Mouse (Mus musculus) T-cell, adult 66 days (primary cell): ENCODE data around the gene Olfr963. TPM values are rescaled to one million over a fixed set of nuclear protein-coding genes. Genes with fewer than 3 reads are reported as not detected.

Experiments used
- total RNA-seq, 2 experiments: library from RNA; stranded (reverse); gene quantifications; 3 replicates in 1 of 2; 4 replicates in 1 of 2; pipeline ENCODE4 v1.2.4; 2023

The Olfr963 gene
- total RNA-seq: not detected

DNA sequence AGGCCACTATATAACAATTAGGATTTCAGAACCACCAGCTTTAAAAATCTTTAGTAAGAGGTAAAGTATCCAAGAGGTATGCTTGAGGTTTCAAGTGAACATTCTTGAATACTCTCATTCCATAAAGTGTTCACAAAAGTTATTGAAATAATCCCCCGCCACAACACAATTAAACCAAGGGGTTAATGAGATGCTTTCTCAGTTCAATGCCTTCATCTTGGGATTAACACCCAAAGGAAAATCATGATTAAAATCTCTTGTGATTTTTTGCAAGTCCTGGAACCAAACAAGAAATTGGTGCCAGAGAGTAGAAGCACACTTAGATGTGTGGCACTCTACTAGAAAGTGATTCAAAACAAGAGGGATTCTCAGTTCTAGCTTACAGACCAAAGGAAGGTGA is at the start of gene Olfr963:
TSS of gene Olfr963 (plus strand) at position 301 of the 400 bp plus-strand sequence.

DNA sequence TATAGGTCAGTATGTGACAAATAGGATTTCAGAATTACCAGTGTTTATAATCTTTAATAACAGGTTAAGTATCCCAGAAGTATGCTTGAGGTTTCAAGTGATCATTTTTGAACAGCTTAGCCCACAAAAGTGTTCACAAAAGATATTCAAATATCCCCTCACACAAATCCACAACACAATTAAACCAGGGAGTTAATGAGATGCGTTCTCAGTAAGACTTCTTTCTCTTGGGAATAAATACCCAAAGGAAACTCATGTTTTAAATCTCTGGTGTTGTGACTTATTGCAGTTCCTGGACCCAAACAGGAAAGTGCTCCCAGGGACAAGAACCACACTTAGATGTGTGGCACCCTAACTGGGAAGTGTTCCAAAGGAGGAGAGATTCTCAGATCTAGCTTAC is 45.9 kb upstream of the Olfr963 start, which contains the start of gene Olfr960:
TSS of gene Olfr960 (plus strand) at position 301 of the 400 bp plus-strand sequence.

DNA sequence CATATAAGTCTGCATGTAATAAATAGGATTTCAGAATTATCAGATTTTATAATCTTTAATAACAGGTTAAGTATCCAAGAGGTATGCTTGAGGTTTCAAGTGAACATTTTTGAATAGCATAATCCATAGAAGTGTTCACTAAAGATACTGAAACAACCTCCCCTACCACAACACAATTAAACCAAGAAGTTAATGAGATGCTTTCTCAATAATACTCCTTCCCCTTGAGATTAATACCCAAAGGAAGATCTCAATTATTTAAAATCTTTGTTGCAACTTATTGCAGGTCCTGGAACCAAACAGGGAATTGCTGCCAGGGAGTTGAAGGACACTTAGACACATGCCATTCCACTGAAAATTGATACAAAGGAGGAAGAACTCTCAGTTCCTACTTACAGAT is 22.2 kb upstream of the Olfr963 start, which contains the start of gene Olfr961:
TSS of gene Olfr961 (plus strand) at position 301 of the 400 bp plus-strand sequence.

DNA sequence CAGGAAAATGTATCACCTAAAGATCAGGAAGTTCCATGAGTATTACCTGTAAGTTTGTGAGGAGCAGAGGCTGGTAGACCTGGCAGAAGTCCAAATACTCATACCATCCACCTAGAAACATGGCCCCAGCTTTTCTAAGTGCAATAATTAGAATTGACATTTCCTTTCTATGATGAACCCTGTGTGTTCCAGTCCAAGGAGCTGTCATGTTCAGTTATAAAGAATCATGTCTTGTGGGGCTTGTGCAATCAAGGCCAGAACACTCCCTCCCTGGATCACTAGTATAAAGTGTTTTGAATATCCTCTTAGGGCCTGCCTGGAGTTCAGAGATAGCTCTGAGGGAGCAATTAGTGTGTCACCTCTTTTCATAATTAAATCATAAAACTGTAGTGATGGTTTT is 40.0 kb downstream of the Olfr963 start, which contains the start of gene Olfr149:
TSS of gene Olfr149 (minus strand) at position 101 of the 400 bp plus-strand sequence.

DNA sequence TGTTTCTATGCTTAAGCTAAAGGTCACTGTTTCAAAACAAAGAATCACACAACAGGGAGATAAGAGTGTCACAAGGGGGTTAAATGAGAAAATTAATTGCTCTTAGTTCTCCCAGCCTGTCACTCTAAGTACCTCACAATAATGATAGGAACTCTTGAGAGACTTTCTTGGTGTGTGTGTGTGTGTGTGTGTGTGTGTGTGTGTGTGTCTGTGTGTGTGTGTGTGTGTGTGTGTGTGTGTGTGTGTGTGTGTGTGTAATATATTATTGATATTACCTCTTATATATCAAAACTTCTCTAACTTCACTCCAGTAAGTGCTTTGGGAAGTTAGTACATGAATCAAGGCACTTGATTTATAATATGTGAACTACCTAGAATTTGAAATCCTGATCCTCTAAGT is 44.0 kb downstream of the Olfr963 start, which contains the start of gene Olfr965:
TSS of gene Olfr965 (plus strand) at position 301 of the 400 bp plus-strand sequence.

Other genes starting within 250 kb of the Olfr963 start
- not detected for gene Olfr952, start 240.1 kb upstream of the Olfr963 start, total RNA-seq
- gene Olfr954, start 210.5 kb upstream of the Olfr963 start, total RNA-seq: not detected
- gene Olfr955, start 195.3 kb upstream of the Olfr963 start, total RNA-seq: not detected
- not detected for gene Olfr44, start 173.2 kb upstream of the Olfr963 start, total RNA-seq
- not detected for gene Olfr957, start 151.4 kb upstream of the Olfr963 start, total RNA-seq
- not detected for gene Olfr958, start 113.2 kb upstream of the Olfr963 start, total RNA-seq
- not detected for gene Olfr959, start 91.6 kb upstream of the Olfr963 start, total RNA-seq
- not detected for gene AW551984, start 62.8 kb upstream of the Olfr963 start, total RNA-seq
- not detected for gene Olfr148, start 56.5 kb upstream of the Olfr963 start, total RNA-seq
- gene Olfr960, start 45.8 kb upstream of the Olfr963 start, total RNA-seq: not detected
- not detected for gene Olfr961, start 22.1 kb upstream of the Olfr963 start, total RNA-seq
- not detected for gene Olfr149, start 39.9 kb downstream of the Olfr963 start, total RNA-seq
- gene Olfr965, start 44.1 kb downstream of the Olfr963 start, total RNA-seq: not detected
- not detected for gene Olfr150, start 63.8 kb downstream of the Olfr963 start, total RNA-seq
- gene Olfr967, start 79.0 kb downstream of the Olfr963 start, total RNA-seq: not detected
- gene Olfr968, start 116.0 kb downstream of the Olfr963 start, total RNA-seq: not detected
- not detected for gene Olfr969, start 123.7 kb downstream of the Olfr963 start, total RNA-seq
- gene Olfr970, start 141.7 kb downstream of the Olfr963 start, total RNA-seq: not detected
- gene Olfr971, start 169.7 kb downstream of the Olfr963 start, total RNA-seq: not detected
- not detected for gene Olfr972, start 199.2 kb downstream of the Olfr963 start, total RNA-seq
- gene Olfr229, start 240.1 kb downstream of the Olfr963 start, total RNA-seq: not detected